Mouse (Mus musculus) hindbrain, embryonic 14.5 days (tissue): ENCODE data around the gene Pde6d. TPM values are rescaled to one million over a fixed set of nuclear protein-coding genes. Genes with fewer than 3 reads are reported as not detected.

Experiments used
- ATAC-seq: fragments of 200-750 bp; cut with Nextera tagmentation; 2 replicates; pipeline ENCODE4 v1.8.0; 2017; ENCODE audit warnings: moderate number of reproducible peaks, mild to moderate bottlenecking, moderate TSS enrichment, moderate library complexity; ENCODE audit not compliant: low FRiP score
- DNase-seq: peaks from one replicate; pipeline ENCODE4 v3.0.0-alpha.2; 2015; ENCODE audit warnings: low spot score
- H3K27ac ChIP-seq: fragments of 300-500 bp; sonication (generic); 2 replicates; pipeline ENCODE4 v1.5.1; 2014; ENCODE audit warnings: mild to moderate bottlenecking, moderate library complexity
- H3K27me3 ChIP-seq: fragments of 300-500 bp; sonication (generic); 2 replicates; pipeline ENCODE4 v1.6.1; 2014; ENCODE audit warnings: mild to moderate bottlenecking, low read length, mixed read lengths; ENCODE audit not compliant: control insufficient read depth, insufficient read depth
- H3K36me3 ChIP-seq: fragments of 300-500 bp; sonication (generic); replicated peaks from 2 replicates; pipeline ENCODE4 v1.6.1; 2014; ENCODE audit not compliant: control insufficient read depth, insufficient read depth
- H3K4me1 ChIP-seq: fragments of 300-500 bp; sonication (generic); replicated peaks from 2 replicates; pipeline ENCODE4 v1.6.1; 2014; ENCODE audit warnings: antibody characterized with exemption, low read length, mixed read lengths; ENCODE audit not compliant: control insufficient read depth, insufficient read depth
- H3K4me2 ChIP-seq: fragments of 300-500 bp; sonication (generic); replicated peaks from 2 replicates; pipeline ENCODE4 v1.6.1; 2014; ENCODE audit warnings: mild to moderate bottlenecking, moderate library complexity
- H3K4me3 ChIP-seq: fragments of 300-500 bp; sonication (generic); replicated peaks from 2 replicates; pipeline ENCODE4 v1.5.1; 2014; ENCODE audit warnings: mild to moderate bottlenecking, low read length
- H3K9ac ChIP-seq: fragments of 300-500 bp; sonication (generic); 2 replicates; pipeline ENCODE4 v1.6.1; 2014
- H3K9me3 ChIP-seq: fragments of 300-500 bp; sonication (generic); 2 replicates; pipeline ENCODE4 v1.6.1; 2016; ENCODE audit warnings: low read length; ENCODE audit not compliant: control insufficient read depth
- WGBS: fragments of 180-500 bp; shearing (Covaris S2); extraction: QIAGEN DNeasy Blood & Tissue Kit; methylation state at CpG from one replicate; pipeline ENCODE4 v1.1.7; 2014; 5-methylcytosine and 5-hydroxymethylcytosine counted together
- polyA plus RNA-seq: library from polyadenylated mRNA; unstranded; fragments of >200 nt; fragmentation: Nextera tagmentation; extraction: Ambion mirVana; gene quantifications from 2 replicates; pipeline ENCODE4 v1.2.1, GENCODE M21; 2014

The Pde6d gene
- polyA plus RNA-seq, 1 experiment from 2014 or later = 96.6 TPM

GRCm38 (mm10) chr1:86530871-86531546, 51.4 kb downstream of the Pde6d start:
- no peak overlapping the region for H3K27ac ChIP-seq
- no peaks in the 10 kb centered on the region for H3K27me3 ChIP-seq
- peak overlapping the region; percentile 35 for H3K4me2 ChIP-seq
- H3K9me3 ChIP-seq = no peaks in the 10 kb centered on the region
- WGBS = 19% methylated on average over 4 of the region's 4 CpGs
- peak overlapping the region; percentile 5; the same call in 1 of the 2 replicates for H3K4me3 ChIP-seq
- H3K36me3 ChIP-seq = peaks cover 26% of the 10 kb centered on the region
- peaks cover 32% of the 10 kb centered on the region for H3K4me1 ChIP-seq
- ATAC-seq (no peak), DNase-seq (no peak)
- peak overlapping the region; percentile 40; the same call in 1 of the 2 replicates for H3K9ac ChIP-seq

GRCm38 (mm10) chr1:86529590-86529989, 52.8 kb downstream of the Pde6d start:
- no peak for ATAC-seq
- Histone ChIP-seq H3K4me2 (peak overlapping the region; percentile 85), H3K4me1 (peaks cover 32% of the 10 kb centered on the region), H3K9ac (peak overlapping the region; percentile 99), H3K27me3 (no peaks in the 10 kb centered on the region), H3K27ac (no peak overlapping the region), H3K4me3 (peak overlapping the region; percentile 73), H3K9me3 (no peaks in the 10 kb centered on the region), H3K36me3 (peaks cover 26% of the 10 kb centered on the region)
- WGBS = 44% methylated on average over 4 of the region's 4 CpGs
- no peak for DNase-seq

- no peaks in the 10 kb centered on the region for H3K27me3 ChIP-seq
- H3K4me3 ChIP-seq = peak overlapping the region; percentile 73
- peaks cover 40% of the 10 kb centered on the region for H3K4me1 ChIP-seq
- peak overlapping the region; percentile 93 for H3K27ac ChIP-seq
- DNase-seq (no peak), ATAC-seq (no peak)
- H3K9me3 ChIP-seq = no peaks in the 10 kb centered on the region
- peaks cover 26% of the 10 kb centered on the region for H3K36me3 ChIP-seq
- under 1% methylated on average over 15 of the region's 15 CpGs for WGBS
- H3K9ac ChIP-seq = peak overlapping the region; percentile 99
- peak overlapping the region; percentile 85 for H3K4me2 ChIP-seq
These were observed 53.8 kb downstream of the Pde6d start for GRCm38 (mm10) chr1:86528571-86529180.

- DNase-seq (peak; percentile 89), ATAC-seq (no peak)
- H3K9me3 ChIP-seq = no peaks in the 10 kb centered on the region
- WGBS = under 1% methylated on average over 87 of the region's 89 CpGs
- peak overlapping the region; percentile 85 for H3K4me2 ChIP-seq
- peak overlapping the region; percentile 99 for H3K9ac ChIP-seq
- H3K4me1 ChIP-seq = peaks cover 40% of the 10 kb centered on the region
- no peaks in the 10 kb centered on the region for H3K27me3 ChIP-seq
- H3K36me3 ChIP-seq = peaks cover 26% of the 10 kb centered on the region
- peak overlapping the region; percentile 73 for H3K4me3 ChIP-seq
- peak overlapping the region; percentile 93 for H3K27ac ChIP-seq
These were observed 54.6 kb downstream of the Pde6d start for GRCm38 (mm10) chr1:86527599-86528486.

- WGBS = under 1% methylated on average over 106 of the region's 111 CpGs
- peaks cover 35% of the 10 kb centered on the region for H3K4me1 ChIP-seq
- peak overlapping the region; percentile 93 for H3K27ac ChIP-seq
- peak overlapping the region; percentile 99 for H3K9ac ChIP-seq
- no peaks in the 10 kb centered on the region for H3K27me3 ChIP-seq
- peaks cover 26% of the 10 kb centered on the region for H3K36me3 ChIP-seq
- ATAC-seq = peak; percentile 4; the same call in 1 of the 2 replicates
- H3K4me3 ChIP-seq = peak overlapping the region; percentile 73
- no peaks in the 10 kb centered on the region for H3K9me3 ChIP-seq
- DNase-seq = no peak
- H3K4me2 ChIP-seq = peak overlapping the region; percentile 85
These were observed 55.4 kb downstream of the Pde6d start for GRCm38 (mm10) chr1:86526789-86527598.

- Histone ChIP-seq H3K9ac (peak within 1 kb of the TSS; percentile 99), H3K4me3 (peak within 1 kb of the TSS; percentile 73), H3K9me3 (no peaks in the 10 kb centered on the region), H3K27ac (peak within 1 kb of the TSS; percentile 100), H3K4me1 (peaks cover 28% of the 10 kb centered on the region), H3K27me3 (no peaks in the 10 kb centered on the region), H3K4me2 (peak within 1 kb of the TSS; percentile 97), H3K36me3 (peaks cover 18% of the 10 kb centered on the region)
- under 1% methylated on average over 56 of the region's 63 CpGs for WGBS
- ATAC-seq (peak; percentile 95), DNase-seq (peak; percentile 100)
These were observed 56.2 kb downstream of the Pde6d start, which contains the start of gene Ptma for GRCm38 (mm10) chr1:86526116-86526788. Gene Ptma (plus strand): TSS chr1:86526726.

- DNase-seq = no peak
- peak overlapping the region; percentile 100 for H3K27ac ChIP-seq
These were observed 56.8 kb downstream of the Pde6d start for GRCm38 (mm10) chr1:86525499-86526115.

More at GRCm38 (mm10) chr1:86525499-86526115, 56.8 kb downstream of the Pde6d start:
- Histone ChIP-seq H3K36me3 (peaks cover 12% of the 10 kb centered on the region), H3K9me3 (no peaks in the 10 kb centered on the region), H3K4me3 (peak overlapping the region; percentile 52), H3K27me3 (no peaks in the 10 kb centered on the region), H3K4me1 (peaks cover 21% of the 10 kb centered on the region), H3K4me2 (peak overlapping the region; percentile 97), H3K9ac (peak overlapping the region; percentile 93)
- peak; percentile 10 for ATAC-seq
- WGBS = under 1% methylated on average over 44 of the region's 44 CpGs
